Mouse (Mus musculus) v-Abl transformed pro-B cells (cell line): ENCODE data around the gene Myh7.
"Not testable (repeated sequence)": the region's sequence is repeated elsewhere in the genome, so short reads cannot be mapped to it uniquely, and the experiment has no call there.

Source experiments
- in situ Hi-C, 2 experiments: fragments of 400-800 bp; cut with MboI; formaldehyde crosslinking; loops; one replicate each; pipeline ENCODE4 v1.15.1; 2025; ENCODE audit not compliant: unreplicated experiment in 2 of 2

Myh7 gene

DNA sequence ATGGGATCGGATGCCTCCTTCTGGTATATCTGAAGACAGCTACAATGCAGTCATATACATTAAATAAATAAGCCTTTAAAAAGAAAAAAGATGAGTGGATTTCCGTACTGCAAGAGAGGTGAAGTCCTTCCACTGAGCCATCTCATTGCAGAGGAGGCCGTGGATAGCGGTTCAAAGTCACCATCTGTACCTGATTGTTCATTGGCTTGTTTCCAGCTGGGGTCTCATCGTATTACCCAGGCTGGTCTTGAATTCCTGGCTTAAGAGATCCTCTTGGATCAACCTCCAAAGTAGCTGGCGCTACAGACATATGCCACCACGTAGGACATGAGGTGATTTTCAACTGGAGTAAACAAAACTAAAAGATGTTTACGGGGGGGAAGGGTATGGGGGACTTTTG, 11.5 kb upstream of the Myh7 start:
- in situ Hi-C loops, result no loop called here

DNA sequence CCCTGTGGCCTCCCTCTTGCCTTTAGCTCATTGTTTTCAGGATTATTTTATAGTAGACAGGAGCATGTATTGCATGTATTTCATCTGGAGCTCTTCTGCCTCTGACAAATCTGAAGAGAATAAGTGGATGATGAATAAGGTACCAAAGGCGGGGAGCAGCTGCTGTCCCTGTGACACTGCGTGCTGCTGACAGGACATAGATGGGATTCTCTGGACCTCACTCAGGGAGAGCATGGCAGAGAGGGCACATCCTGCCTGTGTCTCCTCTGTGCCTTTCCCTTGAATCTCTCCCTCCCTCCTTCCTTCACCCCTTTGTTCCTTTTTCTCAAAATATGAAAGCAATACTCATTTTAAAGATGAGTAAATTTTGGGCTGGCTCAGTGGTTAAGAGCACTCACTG, 11.1 kb upstream of the Myh7 start:
- in situ Hi-C loops, result no loop called here

DNA sequence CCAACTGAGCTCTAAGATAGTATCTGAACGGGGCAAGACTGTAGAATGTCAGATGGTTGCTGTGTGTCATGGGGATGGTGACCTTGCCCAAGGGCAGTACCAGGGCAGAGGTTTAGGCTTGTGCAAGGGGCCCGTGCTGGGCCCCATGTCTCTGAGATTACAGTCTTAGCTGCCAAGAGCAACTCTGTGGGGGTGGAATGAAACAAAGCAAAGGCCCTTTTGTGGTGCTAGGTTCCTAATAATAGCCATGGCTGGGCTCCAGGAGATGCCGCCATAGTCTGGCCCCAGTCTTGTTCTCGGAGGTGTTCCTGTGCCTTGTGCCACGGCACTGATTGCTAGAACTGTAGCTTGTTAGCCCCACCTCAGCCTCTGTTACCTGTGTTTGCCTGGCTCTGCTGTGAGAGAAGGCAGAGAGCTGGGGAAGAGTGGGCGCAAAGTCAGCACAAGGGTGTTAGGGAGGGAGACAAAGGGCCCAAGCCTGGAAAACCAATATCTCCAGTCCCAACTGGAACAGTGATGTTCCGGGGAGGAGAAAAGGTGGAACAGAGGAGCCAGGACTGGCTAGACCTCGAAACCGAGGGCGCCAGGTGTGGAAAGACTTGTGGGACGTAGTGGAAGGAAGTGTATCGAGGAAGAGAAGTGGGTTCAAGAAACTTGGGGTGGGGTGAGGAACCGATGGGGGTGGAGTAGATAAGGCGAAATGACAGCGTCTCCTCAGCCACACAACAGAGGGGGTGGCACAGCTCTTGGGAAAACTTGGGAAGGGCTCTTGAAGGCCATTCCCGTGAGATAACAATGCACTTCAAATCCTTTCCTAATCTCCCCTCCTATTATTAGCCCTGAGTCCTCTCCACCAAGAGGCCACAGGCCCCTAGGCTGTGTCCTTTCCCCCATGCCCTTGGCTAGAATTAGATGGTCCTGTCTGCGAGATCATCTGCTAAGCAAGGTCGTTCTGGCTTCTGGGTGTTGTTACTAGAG, 9.7 kb upstream of the Myh7 start:
- in situ Hi-C loops, result no loop called here

GRCm38 (mm10) chr14:55002687-55003120, 8.3 kb upstream of the Myh7 start:
- in situ Hi-C loops, result no loop called here

- in situ Hi-C loops, result no loop called here
These were observed 7.7 kb upstream of the Myh7 start for GRCm38 (mm10) chr14:55001938-55002686.

DNA sequence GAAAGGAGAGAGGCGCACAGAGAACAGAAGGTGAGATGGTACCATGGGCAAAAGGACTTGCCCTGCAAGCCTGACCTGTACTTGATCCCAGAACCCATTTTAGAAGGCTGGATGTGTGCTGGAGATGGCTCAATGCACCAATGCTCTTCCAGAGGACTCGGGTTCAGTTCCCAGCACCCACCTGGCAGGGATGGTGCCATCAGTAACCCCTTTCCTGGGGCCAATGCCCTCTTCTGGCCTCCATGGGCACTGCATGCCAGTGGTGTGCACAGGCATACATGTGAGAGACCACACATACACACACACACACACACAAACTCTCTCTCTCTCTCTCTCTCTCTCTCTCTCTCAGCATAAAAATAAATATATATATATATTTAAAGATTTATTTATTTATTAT, 7.0 kb upstream of the Myh7 start:
- in situ Hi-C loops, result no loop called here

GRCm38 (mm10) chr14:55000814-55001213, 6.4 kb upstream of the Myh7 start:
- in situ Hi-C loops, result no loop called here

DNA sequence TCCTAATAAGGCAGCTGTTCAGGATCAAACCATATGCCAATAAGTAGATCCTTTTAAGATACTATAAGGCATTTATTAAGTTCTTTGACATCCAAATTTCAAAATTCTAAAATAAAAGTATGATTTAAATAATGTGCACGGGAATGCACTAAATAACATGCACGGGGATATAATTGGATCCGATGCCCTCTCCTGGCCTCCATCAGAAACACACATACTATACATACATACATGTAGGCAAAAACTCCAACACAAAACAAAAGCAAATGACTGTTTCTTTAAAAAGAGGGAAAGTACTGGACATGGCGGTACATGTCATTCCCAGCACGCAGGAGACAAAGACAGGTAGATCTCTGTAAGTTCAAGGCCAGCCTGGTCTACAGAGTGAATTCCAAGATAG, 5.4 kb upstream of the Myh7 start:
- in situ Hi-C loops, result not testable (repeated sequence)

DNA sequence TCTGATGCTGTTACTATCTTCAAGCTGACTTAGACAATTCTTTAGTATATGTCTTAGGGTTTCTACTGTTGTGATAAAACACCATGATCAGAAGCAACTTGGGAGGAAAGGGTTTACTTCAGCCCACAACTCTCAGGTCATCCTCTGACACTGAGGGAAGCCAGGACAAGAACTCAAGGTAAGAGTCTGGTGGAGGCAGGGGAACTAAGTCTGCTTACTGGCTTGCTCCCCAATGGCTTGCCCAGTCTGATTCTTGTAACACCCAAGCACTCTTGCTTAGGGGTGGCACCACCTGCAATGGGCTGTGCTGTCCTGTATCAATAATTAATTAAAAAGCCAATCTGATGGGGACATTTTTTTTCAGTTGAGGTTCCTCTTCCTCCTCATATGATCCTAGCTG, 4.3 kb upstream of the Myh7 start:
- in situ Hi-C loops, result no loop called here

- in situ Hi-C loops, result no loop called here
These were observed 2.9 kb upstream of the Myh7 start for GRCm38 (mm10) chr14:54997297-54997696.

- in situ Hi-C loops, result no loop called here
These were observed 2.4 kb upstream of the Myh7 start for GRCm38 (mm10) chr14:54996793-54997192.

GRCm38 (mm10) chr14:54995457-54996138, 1.2 kb upstream of the Myh7 start:
- in situ Hi-C loops, result no loop called here

- in situ Hi-C loops, result no loop called here
These were observed 402 bp upstream of the Myh7 start for GRCm38 (mm10) chr14:54994869-54995186.

DNA sequence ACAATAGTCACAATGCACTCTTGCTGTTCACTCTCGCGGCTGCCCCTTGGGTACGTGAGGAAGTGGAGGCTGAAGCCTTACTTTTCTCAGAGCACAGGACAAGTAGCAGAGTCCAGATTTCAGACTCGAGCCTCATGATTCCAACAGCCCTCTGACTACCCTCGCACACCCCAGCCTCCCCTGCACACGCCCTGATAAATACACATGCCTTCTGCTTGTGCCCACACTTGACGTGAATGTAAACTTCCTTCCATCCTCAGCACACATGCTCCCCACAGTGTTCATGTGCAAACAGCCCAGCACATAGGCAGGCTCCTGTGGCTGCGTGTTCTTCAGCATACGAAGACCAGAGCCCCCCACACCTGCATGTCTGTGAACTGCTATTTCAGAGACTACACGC, 790 bp downstream of the Myh7 start:
- in situ Hi-C loops, result no loop called here

GRCm38 (mm10) chr14:54992196-54992595, 2.2 kb downstream of the Myh7 start:
- in situ Hi-C loops, result no loop called here

GRCm38 (mm10) chr14:54989886-54990441, 4.5 kb downstream of the Myh7 start:
- in situ Hi-C loops, result no loop called here

GRCm38 (mm10) chr14:54988882-54989281, 5.5 kb downstream of the Myh7 start:
- in situ Hi-C loops, result no loop called here

DNA sequence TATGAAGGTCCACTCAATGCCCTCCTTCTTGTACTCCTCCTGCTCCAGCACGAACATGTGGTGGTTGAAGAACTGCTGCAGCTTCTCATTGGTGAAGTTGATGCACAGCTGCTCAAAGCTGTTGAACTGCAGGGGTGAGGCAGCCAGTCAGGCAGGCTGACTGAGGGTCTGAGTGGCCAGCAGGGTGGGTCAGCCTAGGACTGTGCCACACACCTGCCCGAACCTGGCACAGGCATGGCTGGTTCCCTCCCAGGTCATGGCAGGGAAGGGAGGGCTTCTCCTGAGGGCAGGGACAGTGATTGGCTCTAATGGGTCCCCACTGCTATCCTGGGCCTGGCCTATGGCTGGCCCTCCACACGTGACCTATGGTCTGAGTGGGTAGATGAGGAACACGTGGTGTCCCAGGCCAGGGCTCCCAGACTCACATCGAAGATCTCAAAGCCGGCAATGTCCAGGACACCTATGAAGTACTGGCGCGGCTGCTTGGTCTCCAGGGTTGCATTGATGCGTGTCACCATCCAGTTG, 6.0 kb downstream of the Myh7 start:
- in situ Hi-C loops, result not testable (repeated sequence)

GRCm38 (mm10) chr14:54981934-54982333, 12.5 kb downstream of the Myh7 start:
- in situ Hi-C loops, result no loop called here

DNA sequence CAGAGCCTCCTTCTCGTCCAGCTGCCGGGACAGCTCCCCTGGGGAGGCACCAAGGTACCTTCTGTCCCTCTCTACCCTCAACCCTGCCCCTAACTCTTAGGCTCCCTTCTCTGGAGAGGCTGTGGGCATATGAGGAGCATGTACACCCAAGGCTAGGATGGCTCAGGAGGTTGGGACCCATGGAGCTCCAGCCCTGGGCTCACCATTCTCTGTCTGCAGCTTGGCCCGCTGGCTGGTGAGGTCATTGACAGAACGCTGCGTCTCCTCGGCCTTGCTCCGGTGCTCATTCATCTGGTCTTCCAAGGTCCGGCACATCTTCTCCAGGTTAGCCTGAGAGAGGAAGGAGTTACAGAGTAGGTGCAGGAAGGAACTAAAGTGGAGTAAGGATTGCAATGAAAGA, 15.8 kb downstream of the Myh7 start:
- in situ Hi-C loops, result no loop called here

GRCm38 (mm10) chr14:54976633-54977032, 17.8 kb downstream of the Myh7 start, which contains the start of gene Gm17428:
Gm17428 (plus strand) TSS chr14:54976933.
- in situ Hi-C loops, result no loop called here
